Mouse (Mus musculus): ENCODE data around the gene Gm9903.
A peak's percentile ranks its signal among the peaks of the same experiment; 100 is the strongest.

Gene Gm9903

DNA sequence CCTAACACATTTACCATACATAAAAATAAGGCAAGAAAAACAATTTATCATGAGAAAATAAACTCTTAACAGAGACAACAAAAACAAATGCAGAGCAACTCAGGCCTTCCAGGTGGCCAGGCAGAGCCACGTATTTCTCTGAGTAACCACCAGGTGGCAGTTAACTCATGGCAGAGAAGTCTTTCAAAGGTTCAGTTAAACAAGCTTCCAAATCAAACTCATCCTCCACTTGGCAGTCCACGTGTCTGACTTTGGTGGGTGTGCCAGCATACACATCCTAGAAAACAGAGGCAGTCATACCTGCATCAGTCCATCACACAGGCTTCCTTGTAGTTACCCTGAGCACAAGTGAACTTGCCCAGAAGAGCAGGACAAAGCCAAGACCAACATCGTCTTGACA lies 10.9 kb downstream of the Gm9903 start:
- DNase-seq (ENCODE audit: low spot score in 2 of 2) = peak in 1 of 2 experiments; percentile 58

DNA sequence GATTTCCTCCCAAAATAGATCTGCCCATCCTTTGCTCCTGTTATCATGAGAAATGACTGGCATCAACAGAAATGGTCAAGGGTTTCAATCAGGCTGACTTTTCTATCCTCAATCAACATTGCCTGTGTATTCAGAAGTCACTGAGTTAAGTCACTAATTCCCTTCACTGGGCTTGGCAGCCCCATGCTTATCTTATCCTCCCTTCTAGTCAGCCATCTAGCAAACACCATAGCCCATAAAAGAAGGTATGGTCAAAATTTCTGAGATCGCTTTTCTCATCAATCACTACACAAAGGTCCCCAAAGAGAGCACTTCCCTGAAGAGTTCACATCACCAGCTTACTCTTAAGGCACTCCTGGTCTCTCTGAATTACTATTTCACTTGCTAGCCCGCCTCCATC lies 21.3 kb downstream of the Gm9903 start:
- no peak for DNase-seq (ENCODE audit: low spot score in 2 of 2)

DNA sequence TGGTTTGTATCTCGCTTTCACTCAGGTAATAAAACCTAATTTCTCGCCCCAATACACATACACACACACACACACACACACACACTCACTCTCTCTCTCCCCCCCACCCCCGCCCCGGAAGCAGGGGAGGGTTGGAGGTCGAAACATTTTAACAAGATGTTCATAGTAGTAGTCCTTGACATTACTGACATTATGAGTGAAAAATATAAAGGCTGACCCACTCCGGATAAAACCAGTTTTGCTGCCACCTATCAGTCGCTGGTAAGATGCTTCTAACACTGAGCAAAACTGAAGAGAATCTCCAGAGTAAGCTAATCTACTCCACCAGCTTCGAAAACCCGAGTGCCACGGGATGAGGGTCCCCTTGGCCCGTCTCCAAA lies 21.8 kb downstream of the Gm9903 start:
- DNase-seq (ENCODE audit: low spot score in 2 of 2) = no peak

DNA sequence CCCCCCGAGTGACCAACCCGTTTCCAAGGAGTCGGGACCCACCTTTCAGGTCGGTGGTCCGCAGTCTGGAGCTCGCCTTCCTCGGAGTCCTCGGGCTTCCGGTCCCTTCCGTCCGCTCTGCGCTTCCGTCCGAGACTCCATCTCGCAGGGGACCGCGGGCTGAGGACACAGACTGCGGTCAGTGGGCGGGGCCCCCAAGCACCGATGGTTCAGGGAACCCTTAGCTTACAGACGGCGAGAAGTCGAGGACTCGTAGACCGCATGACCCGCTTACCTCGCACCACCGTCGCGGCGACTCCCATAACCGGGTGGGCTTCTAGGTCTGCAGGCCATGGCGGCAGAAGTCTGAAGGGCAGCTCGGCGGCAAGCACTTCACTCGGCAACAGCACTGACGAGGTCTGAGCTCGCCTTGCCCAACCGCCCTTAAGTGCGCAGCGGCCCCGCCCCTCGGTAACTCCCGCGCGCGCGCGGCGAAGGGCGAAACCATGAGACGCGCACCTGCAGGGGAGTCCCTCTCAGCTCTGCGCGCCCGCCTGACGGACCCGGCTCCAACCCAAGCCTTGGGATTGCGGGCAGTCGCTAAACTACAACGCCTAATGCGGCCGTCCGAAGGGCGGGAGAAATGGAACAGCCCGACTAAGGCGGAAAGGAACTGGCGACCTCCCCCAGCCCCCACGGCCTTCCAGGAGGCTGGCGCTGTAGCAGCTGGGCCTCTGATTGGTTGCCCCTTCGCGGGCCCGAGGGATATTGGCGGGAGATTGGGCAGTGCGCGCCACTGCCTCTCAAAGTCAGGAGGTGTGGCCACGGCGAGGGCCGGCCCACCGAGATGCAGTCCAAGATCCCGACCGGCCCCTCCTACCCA lies 22.4 kb downstream of the Gm9903 start, which contains the start of gene Slbp:
TSS of gene Slbp (minus strand) at position 654 of the 862 bp plus-strand sequence.
- DNase-seq (ENCODE audit: low spot score in 2 of 2) = peak; percentile 90 to 96

DNA sequence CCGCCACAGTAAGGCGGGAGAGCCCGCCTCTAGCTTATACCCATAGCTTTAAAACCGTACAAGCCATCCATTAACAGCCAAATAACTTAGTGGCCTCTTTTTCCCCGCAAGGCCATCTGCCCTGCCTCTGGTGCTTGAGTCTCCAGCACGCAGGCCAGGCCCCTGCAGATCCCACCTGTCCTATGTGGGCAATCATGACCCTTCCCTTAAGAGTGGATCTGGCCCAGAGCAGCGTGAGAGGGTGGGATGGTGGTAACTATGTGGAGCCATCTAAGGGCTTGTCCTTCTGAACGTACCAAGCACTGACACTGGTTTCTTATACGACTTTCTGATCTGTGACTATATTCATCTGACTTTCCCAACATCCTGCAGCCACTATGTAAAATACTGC lies 23.1 kb downstream of the Gm9903 start:
- DNase-seq (ENCODE audit: low spot score in 2 of 2) = no peak

DNA sequence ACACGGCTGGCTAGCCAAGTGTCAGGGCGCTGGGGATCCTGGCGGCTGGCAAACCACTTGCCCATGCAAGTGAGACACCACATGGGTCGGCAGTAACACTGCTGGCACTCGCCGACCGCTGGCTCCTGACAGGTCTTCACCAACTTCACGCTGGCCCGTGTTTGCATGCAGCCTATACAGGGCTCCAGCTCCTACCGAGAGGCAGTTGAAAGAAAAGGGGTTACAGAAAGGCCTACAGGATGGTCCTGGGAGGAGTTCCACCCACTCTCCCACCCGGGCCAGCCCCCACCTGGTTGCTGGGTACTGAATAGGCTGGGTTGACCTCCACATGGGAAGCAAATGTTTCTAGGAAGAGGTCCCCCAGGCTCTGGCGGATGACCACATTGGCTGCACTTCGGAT lies 24.7 kb downstream of the Gm9903 start:
- no peak for DNase-seq (ENCODE audit: low spot score in 2 of 2)

DNA sequence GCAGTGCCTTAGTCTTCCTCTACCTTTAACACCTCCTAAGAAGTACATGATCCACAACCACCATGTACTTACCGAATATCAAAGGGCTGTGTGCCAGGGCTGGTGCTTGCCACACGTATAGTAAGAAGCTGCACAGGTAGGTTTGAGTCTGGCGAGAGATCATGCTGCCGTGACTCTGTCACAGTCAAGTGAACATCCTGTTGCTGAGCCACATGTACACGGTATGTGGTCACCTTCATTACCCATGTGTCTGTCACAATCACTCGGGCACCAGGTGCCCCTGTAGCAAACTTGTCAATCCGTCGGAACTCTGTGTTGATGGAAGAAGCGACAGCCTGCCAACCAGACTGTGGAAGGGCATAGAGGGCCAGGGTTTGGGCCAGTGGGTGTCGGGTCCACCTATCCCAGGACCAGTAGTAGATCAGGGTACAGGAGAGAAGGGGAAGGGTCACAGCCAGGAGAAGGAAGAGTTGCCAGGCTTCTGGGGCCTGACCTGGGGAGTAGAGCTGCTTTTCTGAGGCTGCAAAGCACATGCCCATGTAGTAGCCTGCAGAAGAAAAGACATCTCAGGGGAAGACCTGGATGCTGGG lies 25.6 kb downstream of the Gm9903 start:
- no peak for DNase-seq (ENCODE audit: low spot score in 2 of 2)

DNA sequence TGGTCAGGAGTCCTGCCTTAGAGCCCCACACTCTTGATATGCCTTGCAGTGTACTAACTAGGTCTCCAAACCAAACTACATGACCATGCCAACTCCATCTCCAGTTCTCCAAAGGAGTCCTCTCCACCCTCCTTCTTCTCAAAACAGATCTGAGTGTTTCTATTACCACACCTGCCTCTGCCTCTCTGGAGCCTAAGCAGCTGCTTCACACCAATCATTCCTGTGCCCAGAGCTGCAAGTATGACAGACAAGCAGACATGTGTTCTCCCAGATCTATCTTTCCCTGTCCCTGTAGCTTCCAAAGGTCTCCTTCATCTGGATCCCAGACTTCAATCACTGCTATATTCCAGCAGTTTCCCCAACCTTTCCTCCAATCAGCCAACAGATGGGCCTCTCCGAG lies 27.0 kb downstream of the Gm9903 start:
- DNase-seq (ENCODE audit: low spot score in 2 of 2) = no peak

DNA sequence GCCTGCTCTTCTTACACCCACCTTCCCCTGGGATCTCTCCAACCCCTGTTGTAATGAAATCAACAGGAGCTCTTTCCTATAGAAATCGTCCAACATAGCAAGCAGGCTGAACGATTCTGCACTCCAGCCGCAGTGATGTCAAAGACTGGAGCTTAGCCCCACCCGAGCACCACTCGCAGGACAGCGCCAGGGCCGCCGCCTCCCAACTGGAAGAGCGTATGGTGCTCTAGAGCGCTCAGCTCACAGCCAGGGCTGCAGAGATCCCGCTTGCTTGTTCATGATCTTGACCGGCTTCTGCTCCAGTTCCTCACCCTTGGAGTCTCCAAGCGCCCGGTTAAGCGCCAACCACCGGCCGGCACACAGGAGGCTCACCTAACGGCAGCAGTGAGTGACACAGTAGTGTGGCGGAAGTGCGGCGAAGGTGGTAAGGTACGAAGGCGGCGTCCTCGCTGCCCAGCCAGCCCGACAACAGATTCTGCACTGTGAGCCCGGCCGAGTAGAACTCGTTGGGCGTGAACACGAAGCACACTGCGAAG lies 27.6 kb downstream of the Gm9903 start:
- DNase-seq (ENCODE audit: low spot score in 2 of 2) = no peak

DNA sequence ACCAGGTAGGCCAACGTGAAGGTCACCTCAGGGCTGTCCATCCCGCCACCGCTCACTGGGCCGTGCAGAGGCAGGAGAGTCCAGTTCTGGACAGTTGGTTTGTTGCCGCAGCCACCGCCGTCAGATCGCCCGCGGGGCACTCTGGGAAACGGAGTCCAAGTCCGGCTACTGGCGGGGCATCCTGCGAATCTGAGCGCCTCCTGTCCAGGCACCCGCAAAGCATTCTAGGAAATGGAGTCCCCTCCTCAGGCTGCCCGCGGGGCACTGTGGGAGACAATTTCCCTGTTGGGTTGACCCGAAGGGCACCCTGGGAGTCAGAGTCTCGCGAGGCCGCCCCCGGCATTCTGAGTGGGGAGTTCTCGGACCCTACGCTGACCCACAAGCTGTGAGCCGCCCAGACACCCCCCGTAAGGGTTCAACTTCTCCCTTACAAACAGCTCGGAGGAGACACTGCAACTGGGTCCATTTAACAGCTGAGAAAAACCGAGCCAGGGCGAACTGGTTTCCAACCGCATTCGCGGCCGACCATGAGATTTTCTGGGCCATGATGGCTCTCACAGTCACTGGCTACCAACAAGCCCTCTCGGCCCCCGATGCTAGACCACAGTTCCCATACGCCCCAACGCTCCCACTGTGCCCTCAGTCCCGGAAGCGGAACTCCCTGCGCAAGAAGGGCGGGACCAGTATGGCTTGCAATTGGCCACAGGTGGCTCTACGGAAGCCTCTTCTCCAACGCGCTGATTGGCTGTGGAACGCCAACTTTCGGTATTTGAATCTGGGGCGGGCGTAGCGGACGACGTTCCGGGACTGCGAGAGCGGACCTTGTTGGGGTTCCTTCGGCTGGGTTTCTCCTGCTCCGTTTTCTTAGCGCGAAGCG lies 28.3 kb downstream of the Gm9903 start, which contains the start of the genes Tacc3 and Tmem129:
TSS of gene Tacc3 (plus strand) at position 342 of the 877 bp plus-strand sequence.
TSS of gene Tmem129 (minus strand) at position 630 of the 877 bp plus-strand sequence.
- peak; percentile 97 to 99 for DNase-seq (ENCODE audit: low spot score in 2 of 2)

DNA sequence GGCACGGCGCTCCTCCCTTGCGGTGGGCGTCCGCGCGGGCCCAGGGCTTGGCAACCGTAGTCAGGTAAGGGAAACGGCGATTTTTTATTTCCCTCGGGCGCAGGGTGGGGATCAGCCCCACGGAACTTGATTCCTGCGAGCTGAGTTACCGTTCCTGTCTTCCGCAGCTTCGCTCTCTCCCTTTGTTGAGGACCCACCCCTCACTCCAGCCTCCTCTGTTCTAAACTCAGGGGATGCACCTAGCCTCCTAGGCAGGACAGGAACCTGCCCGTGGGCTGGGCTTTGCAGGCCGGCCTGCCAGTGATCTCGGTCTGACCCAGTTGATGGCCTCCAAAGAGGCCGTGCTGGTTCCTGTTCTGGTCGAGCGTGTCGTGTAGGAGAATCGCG lies 28.9 kb downstream of the Gm9903 start:
- DNase-seq (ENCODE audit: low spot score in 2 of 2) = no peak

DNA sequence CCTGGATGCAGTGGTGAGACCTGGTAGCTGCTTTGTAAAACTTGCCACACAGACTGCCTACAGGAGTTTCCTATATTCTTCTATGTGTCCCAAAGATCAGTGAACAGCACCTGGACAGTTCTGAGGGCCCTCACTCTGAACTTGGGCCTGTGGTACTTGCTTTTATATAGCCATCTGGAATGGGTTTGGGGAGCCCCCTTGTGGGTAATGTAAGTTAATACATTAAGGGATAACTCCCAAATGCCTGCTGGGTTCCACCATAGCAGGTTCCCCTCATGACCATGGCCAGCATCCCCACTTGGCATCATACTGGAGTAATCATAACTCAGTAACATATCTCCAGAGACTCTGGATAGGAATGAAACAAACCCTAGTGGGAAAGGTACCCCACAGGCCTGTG lies 38.5 kb downstream of the Gm9903 start:
- DNase-seq (ENCODE audit: low spot score in 2 of 2) = no peak

DNA sequence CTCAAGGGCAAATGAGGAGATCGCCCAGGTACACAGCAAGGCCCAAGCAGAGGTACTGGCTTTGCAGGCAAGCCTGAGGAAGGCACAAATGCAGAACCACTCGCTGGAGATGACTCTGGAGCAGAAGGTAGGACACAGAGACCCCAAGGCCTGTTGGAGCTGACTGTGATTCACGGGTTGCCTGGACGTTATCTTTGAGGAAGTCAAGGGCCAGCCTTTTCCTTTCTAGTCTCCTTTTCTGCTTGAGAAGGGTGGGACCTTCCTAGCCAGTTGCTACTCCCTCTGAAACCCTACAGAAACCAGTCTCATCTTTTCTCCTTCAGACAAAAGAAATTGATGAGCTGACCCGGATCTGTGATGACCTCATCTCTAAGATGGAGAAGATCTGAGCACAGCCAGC lies 41.9 kb downstream of the Gm9903 start:
- DNase-seq (ENCODE audit: low spot score in 2 of 2) = no peak

DNA sequence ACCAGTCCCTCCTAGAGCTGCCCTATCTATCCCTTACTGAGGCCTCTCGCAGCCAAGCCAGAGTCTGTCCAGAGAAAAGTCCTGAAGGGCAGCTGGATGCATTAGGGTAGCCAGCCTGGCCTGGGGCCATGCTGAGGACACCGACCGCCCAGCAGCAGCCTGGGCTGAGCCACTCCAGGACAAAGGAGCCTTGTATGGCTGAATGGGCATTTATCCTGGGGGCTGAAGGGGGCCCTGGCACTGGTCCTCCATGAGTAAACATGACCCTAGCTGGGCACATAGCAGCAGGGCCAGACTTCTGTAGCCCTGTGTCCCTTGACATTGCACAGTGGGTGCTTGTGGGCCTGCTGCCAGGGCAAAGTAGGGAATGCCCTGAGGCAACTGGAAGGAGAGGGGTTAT lies 44.7 kb downstream of the Gm9903 start:
- peak; percentile 49 to 75 for DNase-seq (ENCODE audit: low spot score in 2 of 2)

DNA sequence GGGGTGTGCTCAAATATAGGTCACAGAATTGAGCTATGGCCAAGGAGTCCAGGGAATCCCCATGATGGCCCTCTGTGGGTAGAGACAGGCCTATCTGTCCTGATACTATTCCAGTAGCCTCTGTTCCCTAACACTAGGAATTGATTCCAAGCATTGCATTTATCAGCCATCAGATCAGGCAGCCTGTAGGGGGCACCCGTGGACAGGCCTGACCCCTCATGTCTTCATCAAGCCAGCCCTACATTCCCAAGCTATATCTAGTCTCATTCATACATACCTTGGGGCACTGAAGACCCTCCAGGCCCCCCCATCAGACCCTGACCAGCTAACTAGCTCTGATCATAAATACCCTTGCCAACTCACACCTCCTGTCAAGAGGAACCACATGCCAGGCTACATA lies 46.2 kb downstream of the Gm9903 start:
- DNase-seq (ENCODE audit: low spot score in 2 of 2) = peak in 1 of 2 experiments; percentile 68

DNA sequence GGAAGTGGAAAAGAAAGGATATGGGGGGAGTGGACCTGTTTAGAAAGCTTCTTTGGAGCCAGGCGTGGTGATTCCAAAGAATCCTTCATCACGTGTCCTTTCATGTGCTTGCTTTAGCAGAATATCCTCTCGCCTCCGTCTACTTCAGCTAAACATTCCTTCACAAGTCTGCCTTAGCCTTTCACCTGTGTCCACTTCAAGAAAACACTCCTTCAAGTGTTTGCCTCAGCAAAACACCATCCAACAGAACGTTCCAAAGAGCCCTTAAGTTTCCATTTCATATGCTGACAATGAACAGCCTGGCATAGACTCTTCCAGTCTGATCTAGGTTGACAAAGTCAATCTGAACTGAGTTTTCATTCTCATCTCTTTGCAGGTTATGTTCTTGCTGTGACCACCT lies 48.5 kb downstream of the Gm9903 start:
- no peak for DNase-seq (ENCODE audit: low spot score in 2 of 2)

DNA sequence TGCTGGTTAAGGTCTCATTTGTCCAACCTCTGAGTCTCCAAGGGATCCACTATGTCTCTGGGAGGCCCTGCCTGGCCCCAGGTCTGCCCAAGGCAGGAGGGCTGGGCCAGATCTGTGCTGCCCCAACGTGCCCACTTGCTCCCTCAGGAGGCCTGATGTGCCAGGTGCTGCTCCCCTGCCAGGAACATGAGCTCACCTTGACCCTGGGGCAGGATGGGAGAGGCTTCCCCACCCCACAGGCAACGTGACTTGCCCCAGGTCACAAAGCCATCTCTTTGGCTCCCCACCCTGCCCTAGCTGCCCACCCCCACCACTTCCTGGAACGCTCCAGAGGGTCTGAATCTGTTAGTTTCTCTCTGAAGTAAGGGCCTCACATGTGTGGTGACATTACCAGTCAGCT lies 51.3 kb downstream of the Gm9903 start:
- no peak for DNase-seq (ENCODE audit: low spot score in 2 of 2)
